Mouse (Mus musculus) liver, embryonic 13.5 days (tissue): ENCODE data around the gene Fam102b. TPM values are rescaled to one million over a fixed set of nuclear protein-coding genes. Genes with fewer than 3 reads are reported as not detected.

Experiments
- ATAC-seq: fragments of 200-750 bp; cut with Nextera tagmentation; 2 replicates; pipeline ENCODE4 v1.8.0; 2017; ENCODE audit warnings: low read depth, mild to moderate bottlenecking, moderate number of reproducible peaks, moderate library complexity
- DNase-seq: peaks from one replicate; pipeline ENCODE4 v3.0.0; 2022
- H3K27ac ChIP-seq: fragments of 300-500 bp; sonication (generic); 2 replicates; pipeline ENCODE4 v1.5.1; 2015; ENCODE audit warnings: moderate library complexity, mild to moderate bottlenecking, inconsistent platforms
- H3K27me3 ChIP-seq: fragments of 300-500 bp; sonication (generic); 2 replicates; pipeline ENCODE4 v1.6.1; 2015; ENCODE audit warnings: mild to moderate bottlenecking, inconsistent platforms
- H3K36me3 ChIP-seq: fragments of 300-500 bp; sonication (generic); 2 replicates; pipeline ENCODE4 v1.6.1; 2015; ENCODE audit warnings: mild to moderate bottlenecking, inconsistent platforms
- H3K4me1 ChIP-seq: fragments of 300-500 bp; sonication (generic); replicated peaks from 2 replicates; pipeline ENCODE4 v1.6.1; 2015; ENCODE audit warnings: inconsistent platforms
- H3K4me2 ChIP-seq: fragments of 300-500 bp; sonication (generic); 2 replicates; pipeline ENCODE4 v1.6.1; 2015; ENCODE audit warnings: inconsistent platforms, mild to moderate bottlenecking, moderate library complexity
- H3K4me3 ChIP-seq: fragments of 300-500 bp; sonication (generic); replicated peaks from 2 replicates; pipeline ENCODE4 v1.5.1; 2015; ENCODE audit warnings: mild to moderate bottlenecking, inconsistent platforms
- H3K9ac ChIP-seq: fragments of 300-500 bp; sonication (generic); 2 replicates; pipeline ENCODE4 v1.6.1; 2015; ENCODE audit warnings: mild to moderate bottlenecking, inconsistent platforms
- H3K9me3 ChIP-seq: fragments of 300-500 bp; sonication (generic); replicated peaks from 2 replicates; pipeline ENCODE4 v1.6.1; 2016; ENCODE audit warnings: inconsistent platforms
- WGBS: fragments of 180-500 bp; shearing (Covaris S2); methylation state at CpG from one replicate; pipeline ENCODE4 v1.1.7; 2015; ENCODE audit not compliant: insufficient replicate concordance; 5-methylcytosine and 5-hydroxymethylcytosine counted together
- polyA plus RNA-seq: library from polyadenylated mRNA; unstranded; fragments of >200 nt; fragmentation: Nextera tagmentation; extraction: Ambion mirVana; gene quantifications from 2 replicates; pipeline ENCODE4 v1.2.1, GENCODE M21; 2015

The Fam102b gene
- polyA plus RNA-seq, result 1.6 and 1.9 TPM in 2 replicates

- WGBS, result under 1% methylated on average over 52 of the region's 54 CpGs
- DNase-seq, result peak; percentile 76
- ATAC-seq, result peak; percentile 85
Observed at GRCm38 (mm10) chr3:109027515-109027987, at the start of gene Fam102b. Gene Fam102b, minus strand, starts transcription at chr3:109027607.

GRCm38 (mm10) chr3:109062989-109063388 is 35.6 kb upstream of the Fam102b start:
- Histone ChIP-seq H3K27me3 (no peaks in the 10 kb centered on the region), H3K36me3 (no peaks in the 10 kb centered on the region), H3K4me3 (no peak overlapping the region), H3K4me2 (no peak overlapping the region), H3K9ac (no peak overlapping the region), H3K4me1 (no peaks in the 10 kb centered on the region), H3K27ac (no peak overlapping the region), H3K9me3 (no peaks in the 10 kb centered on the region)
- ATAC-seq, result no peak
- no peak for DNase-seq
- WGBS, result under 1% methylated on average over 6 of the region's 6 CpGs

More at GRCm38 (mm10) chr3:109027515-109027987, at the start of gene Fam102b:
- Histone ChIP-seq H3K9ac (peak within 1 kb of the TSS; percentile 79), H3K36me3 (no peaks in the 10 kb centered on the region), H3K4me1 (peaks cover 47% of the 10 kb centered on the region), H3K4me2 (peak within 1 kb of the TSS; percentile 98), H3K9me3 (no peaks in the 10 kb centered on the region), H3K27ac (peak within 1 kb of the TSS; percentile 50), H3K4me3 (peak within 1 kb of the TSS; percentile 72), H3K27me3 (no peaks in the 10 kb centered on the region)

- H3K36me3 ChIP-seq, result no peaks in the 10 kb centered on the region
- DNase-seq, result no peak
- no peak overlapping the region for H3K27ac ChIP-seq
- H3K27me3 ChIP-seq, result no peaks in the 10 kb centered on the region
- H3K4me2 ChIP-seq, result no peak overlapping the region
- no peaks in the 10 kb centered on the region for H3K4me1 ChIP-seq
- H3K9ac ChIP-seq, result no peak overlapping the region
- 57% methylated on average over 7 of the region's 7 CpGs for WGBS
- ATAC-seq, result no peak
- no peaks in the 10 kb centered on the region for H3K9me3 ChIP-seq
- H3K4me3 ChIP-seq, result no peak overlapping the region
Observed at GRCm38 (mm10) chr3:109062391-109062790, 35.0 kb upstream of the Fam102b start.

GRCm38 (mm10) chr3:109059903-109060302 is 32.5 kb upstream of the Fam102b start:
- no peak overlapping the region for H3K4me2 ChIP-seq
- WGBS, result 63% methylated on average over 8 of the region's 8 CpGs

DNA sequence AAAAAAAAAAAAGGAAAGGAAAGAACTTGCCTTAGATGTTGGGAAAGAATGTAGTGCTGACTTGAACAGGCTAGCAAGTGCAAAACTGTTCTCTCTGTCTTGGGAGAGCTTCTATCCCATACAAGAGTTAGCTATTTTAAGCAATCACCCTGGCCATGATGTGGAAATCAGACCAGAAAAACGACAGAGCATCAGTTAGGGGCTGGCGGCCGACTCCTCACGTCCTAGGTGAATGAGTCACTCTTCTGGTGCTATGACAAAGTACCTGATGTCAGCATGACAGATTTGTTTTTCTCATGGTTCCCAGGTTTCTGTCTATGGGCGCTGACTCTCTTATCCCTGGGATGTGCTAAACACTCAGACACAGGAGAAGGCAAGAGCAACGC is 24.5 kb upstream of the Fam102b start:
- 51% methylated on average over 6 of the region's 6 CpGs for WGBS
- no peak for ATAC-seq
- H3K4me3 ChIP-seq, result no peak overlapping the region
- H3K27ac ChIP-seq, result no peak overlapping the region; the same call in 1 of the 2 replicates
- H3K4me1 ChIP-seq, result peaks cover 11% of the 10 kb centered on the region
- no peak for DNase-seq
- no peak overlapping the region for H3K9ac ChIP-seq
- no peak overlapping the region for H3K4me2 ChIP-seq
- no peaks in the 10 kb centered on the region for H3K27me3 ChIP-seq
- no peaks in the 10 kb centered on the region for H3K36me3 ChIP-seq
- no peaks in the 10 kb centered on the region for H3K9me3 ChIP-seq

More at GRCm38 (mm10) chr3:109059903-109060302, 32.5 kb upstream of the Fam102b start:
- H3K9me3 ChIP-seq, result no peaks in the 10 kb centered on the region
- DNase-seq (no peak), ATAC-seq (no peak)
- H3K4me3 ChIP-seq, result no peak overlapping the region
- H3K36me3 ChIP-seq, result no peaks in the 10 kb centered on the region
- no peak overlapping the region for H3K9ac ChIP-seq
- no peaks in the 10 kb centered on the region for H3K4me1 ChIP-seq
- H3K27me3 ChIP-seq, result no peaks in the 10 kb centered on the region
- H3K27ac ChIP-seq, result no peak overlapping the region

DNA sequence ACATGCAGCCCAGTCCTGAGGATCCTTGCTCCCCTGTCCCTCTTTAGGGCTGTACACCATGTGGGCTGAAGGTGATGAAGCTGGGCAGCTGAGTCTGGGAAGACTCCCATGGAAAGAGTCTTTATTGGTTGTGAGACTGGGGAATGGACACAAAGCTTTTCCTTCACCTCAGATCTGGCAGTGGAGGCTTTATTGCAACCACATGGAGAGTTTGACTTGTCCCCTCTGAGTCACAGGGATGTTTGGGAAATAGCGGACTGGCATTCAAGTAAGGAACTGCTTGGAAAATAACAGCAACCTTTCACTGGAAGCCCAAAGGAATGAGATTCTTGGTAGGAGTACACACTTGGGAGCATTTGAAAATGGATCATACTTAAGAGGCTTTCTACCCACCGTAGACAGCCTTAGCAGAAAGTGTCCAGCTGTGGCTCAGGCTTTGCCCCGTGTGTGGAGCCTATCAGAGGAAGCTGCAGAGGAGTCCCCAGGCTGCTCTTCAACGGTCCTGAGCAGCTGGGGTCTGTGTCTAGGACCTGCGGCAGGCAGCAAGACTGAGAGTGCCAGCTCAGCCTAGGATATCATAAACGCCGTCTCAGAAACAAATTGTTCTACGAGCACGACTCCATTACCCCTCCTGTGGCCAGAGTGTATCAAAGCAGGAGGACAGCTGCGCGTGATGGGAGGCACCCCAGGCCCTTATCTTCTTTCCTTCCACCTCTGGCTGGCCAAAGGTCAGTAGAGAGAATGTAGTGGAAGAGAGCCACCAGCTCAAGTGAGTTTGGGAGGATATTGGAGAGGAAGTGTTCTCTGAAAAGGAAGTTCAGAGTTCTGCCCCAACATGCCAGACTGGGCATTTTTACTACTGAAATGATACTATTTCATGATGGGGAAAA is 23.9 kb upstream of the Fam102b start:
- peak; percentile 39; the same call in 1 of the 2 replicates for ATAC-seq
- no peaks in the 10 kb centered on the region for H3K27me3 ChIP-seq
- H3K4me3 ChIP-seq, result no peak overlapping the region
- no peaks in the 10 kb centered on the region for H3K9me3 ChIP-seq
- DNase-seq, result no peak
- peaks cover 11% of the 10 kb centered on the region for H3K4me1 ChIP-seq
- H3K27ac ChIP-seq, result no peak overlapping the region
- H3K9ac ChIP-seq, result no peak overlapping the region; the same call in 1 of the 2 replicates
- H3K4me2 ChIP-seq, result 0 out of 2 replicates have a peak overlapping the region, but pooled peaks have one; percentile 1
- WGBS, result 13% methylated on average over 11 of the region's 11 CpGs
- H3K36me3 ChIP-seq, result no peaks in the 10 kb centered on the region

DNA sequence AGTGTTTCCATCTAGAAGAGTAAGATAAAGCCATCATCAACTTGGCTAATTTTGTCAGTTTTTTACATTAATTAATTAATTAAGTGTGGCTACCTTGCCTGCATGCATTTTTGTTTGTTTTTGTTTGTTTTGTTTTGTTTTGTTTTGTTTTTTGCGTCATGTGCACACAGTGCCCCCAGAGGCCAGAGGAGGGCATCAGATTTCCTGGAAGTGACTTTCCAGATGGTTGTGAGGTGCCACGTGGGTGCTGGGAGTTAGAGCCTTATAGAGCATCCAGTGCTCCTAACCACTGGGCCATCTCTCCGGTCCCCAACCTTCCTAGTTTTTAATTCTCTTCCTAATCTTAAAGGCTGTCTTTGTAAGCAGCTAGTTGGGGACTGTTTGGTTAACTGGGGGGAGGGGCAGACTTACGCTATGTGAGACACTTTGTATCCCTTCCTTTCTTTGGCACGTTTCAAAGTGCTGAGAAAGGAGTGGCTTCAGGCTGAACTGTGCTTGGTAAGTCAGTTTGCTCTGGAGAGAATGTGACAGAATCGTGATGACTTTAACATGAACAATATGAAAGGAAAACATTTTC is 20.4 kb upstream of the Fam102b start:
- DNase-seq (no peak), ATAC-seq (no peak)
- H3K27me3 ChIP-seq, result no peaks in the 10 kb centered on the region
- peaks cover 11% of the 10 kb centered on the region for H3K4me1 ChIP-seq
- 43% methylated on average over 6 of the region's 6 CpGs for WGBS
- no peaks in the 10 kb centered on the region for H3K36me3 ChIP-seq
- H3K9me3 ChIP-seq, result no peaks in the 10 kb centered on the region
- no peak overlapping the region for H3K4me3 ChIP-seq
- no peak overlapping the region for H3K9ac ChIP-seq
- H3K27ac ChIP-seq, result no peak overlapping the region
- H3K4me2 ChIP-seq, result no peak overlapping the region

- Histone ChIP-seq H3K27me3 (no peaks in the 10 kb centered on the region), H3K4me3 (no peak overlapping the region), H3K36me3 (no peaks in the 10 kb centered on the region), H3K9ac (no peak overlapping the region), H3K4me2 (no peak overlapping the region), H3K4me1 (peaks cover 6% of the 10 kb centered on the region), H3K27ac (no peak overlapping the region), H3K9me3 (no peaks in the 10 kb centered on the region)
- ATAC-seq, result no peak
- WGBS, result 63% methylated on average over 3 of the region's 3 CpGs
- no peak for DNase-seq
Observed at GRCm38 (mm10) chr3:109046428-109046827, 19.0 kb upstream of the Fam102b start.

DNA sequence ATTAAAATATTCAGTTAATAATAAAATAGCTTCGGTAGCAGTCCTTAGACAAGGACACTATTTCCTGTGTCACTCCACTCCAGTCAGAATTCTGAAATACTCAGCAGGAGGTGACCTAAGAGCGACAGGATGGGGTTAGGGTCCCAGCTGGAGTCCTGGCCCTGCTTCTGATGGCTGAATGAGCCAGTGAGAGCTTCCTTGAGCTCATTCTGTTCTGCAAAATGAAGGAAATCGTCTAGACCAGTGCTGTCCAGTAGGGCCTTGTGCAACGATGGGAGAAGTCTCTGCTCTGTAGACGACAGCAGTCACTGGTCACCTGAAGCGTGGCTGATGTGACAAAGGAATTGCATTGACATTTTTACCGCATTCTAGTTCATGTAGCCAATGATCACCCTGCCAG is 16.0 kb upstream of the Fam102b start:
- Histone ChIP-seq H3K4me2 (no peak overlapping the region), H3K27me3 (no peaks in the 10 kb centered on the region), H3K4me3 (no peak overlapping the region), H3K36me3 (no peaks in the 10 kb centered on the region), H3K9me3 (no peaks in the 10 kb centered on the region), H3K27ac (no peak overlapping the region), H3K4me1 (no peaks in the 10 kb centered on the region), H3K9ac (no peak overlapping the region)
- no peak for ATAC-seq
- WGBS, result 59% methylated on average over 7 of the region's 7 CpGs
- DNase-seq, result no peak

GRCm38 (mm10) chr3:109040908-109041307 is 13.5 kb upstream of the Fam102b start:
- WGBS, result 70% methylated on average over 4 of the region's 4 CpGs
- no peaks in the 10 kb centered on the region for H3K36me3 ChIP-seq

GRCm38 (mm10) chr3:109034411-109034810 is 7.0 kb upstream of the Fam102b start:
- DNase-seq, result no peak
- H3K4me1 ChIP-seq, result peaks cover 17% of the 10 kb centered on the region; the same call in 1 of the 2 replicates
- H3K27me3 ChIP-seq, result no peaks in the 10 kb centered on the region
- H3K36me3 ChIP-seq, result no peaks in the 10 kb centered on the region
- no peak for ATAC-seq
- no peak overlapping the region for H3K27ac ChIP-seq
- no peak overlapping the region for H3K4me2 ChIP-seq
- WGBS, result 65% methylated on average over 1 of the region's 1 CpGs
- H3K9ac ChIP-seq, result no peak overlapping the region
- H3K4me3 ChIP-seq, result no peak overlapping the region
- no peaks in the 10 kb centered on the region for H3K9me3 ChIP-seq

More at GRCm38 (mm10) chr3:109040908-109041307, 13.5 kb upstream of the Fam102b start:
- no peak overlapping the region for H3K4me3 ChIP-seq
- ATAC-seq (no peak), DNase-seq (no peak)
- H3K9me3 ChIP-seq, result no peaks in the 10 kb centered on the region
- no peaks in the 10 kb centered on the region for H3K4me1 ChIP-seq
- H3K9ac ChIP-seq, result no peak overlapping the region
- H3K27ac ChIP-seq, result no peak overlapping the region
- no peaks in the 10 kb centered on the region for H3K27me3 ChIP-seq
- no peak overlapping the region for H3K4me2 ChIP-seq
